Mouse (Mus musculus) embryonic facial prominence, embryonic 11.5 days (tissue): ENCODE data around the gene Pxn. TPM values are rescaled to one million over a fixed set of nuclear protein-coding genes. Genes with fewer than 3 reads are reported as not detected.

Experiments used
- ATAC-seq: fragments of 200-750 bp; cut with Nextera tagmentation; replicated peaks from 2 replicates; pipeline ENCODE4 v1.8.0; 2017; ENCODE audit warnings: low read depth; ENCODE audit not compliant: insufficient number of reproducible peaks, low FRiP score, low TSS enrichment
- DNase-seq: peaks from one replicate; pipeline ENCODE4 v3.0.0-alpha.2; 2015; ENCODE audit warnings: low spot score
- H3K27ac ChIP-seq: fragments of 300-500 bp; sonication (generic); replicated peaks from 2 replicates; pipeline ENCODE4 v1.5.1; 2014; ENCODE audit warnings: mild to moderate bottlenecking, low read depth, low read length, control low read depth
- H3K27me3 ChIP-seq: fragments of 300-500 bp; sonication (generic); 2 replicates; pipeline ENCODE4 v1.6.1; 2014; ENCODE audit warnings: mild to moderate bottlenecking, low read length, moderate library complexity, mixed read lengths; ENCODE audit not compliant: control insufficient read depth, insufficient read depth
- H3K36me3 ChIP-seq: fragments of 300-500 bp; sonication (generic); replicated peaks from 2 replicates; pipeline ENCODE4 v1.6.1; 2014; ENCODE audit warnings: low read depth, mild to moderate bottlenecking, low read length, moderate library complexity, mixed read lengths; ENCODE audit not compliant: control insufficient read depth, insufficient read depth
- H3K4me1 ChIP-seq: fragments of 300-500 bp; sonication (generic); 2 replicates; pipeline ENCODE4 v1.6.1; 2014; ENCODE audit warnings: low read length, mixed read lengths; ENCODE audit not compliant: control insufficient read depth, insufficient read depth
- H3K4me2 ChIP-seq: fragments of 300-500 bp; sonication (generic); 2 replicates; pipeline ENCODE4 v1.6.1; 2014; ENCODE audit warnings: low read depth, mild to moderate bottlenecking, control low read depth, low read length, moderate library complexity
- H3K4me3 ChIP-seq: fragments of 300-500 bp; sonication (generic); 2 replicates; pipeline ENCODE4 v1.5.1; 2014; ENCODE audit warnings: low read depth, low read length, control low read depth
- H3K9ac ChIP-seq: fragments of 300-500 bp; sonication (generic); replicated peaks from 2 replicates; pipeline ENCODE4 v1.6.1; 2014; ENCODE audit warnings: mild to moderate bottlenecking, control low read depth, low read length
- H3K9me3 ChIP-seq: fragments of 300-500 bp; sonication (generic); replicated peaks from 2 replicates; pipeline ENCODE4 v1.6.1; 2016; ENCODE audit warnings: mild to moderate bottlenecking, low read length, inconsistent platforms, mixed read lengths; ENCODE audit not compliant: control insufficient read depth
- WGBS: fragments of 180-500 bp; shearing (Covaris S2); extraction: QIAGEN DNeasy Blood & Tissue Kit; methylation state at CpG from one replicate; pipeline ENCODE4 v1.1.7; 2014; 5-methylcytosine and 5-hydroxymethylcytosine counted together
- polyA plus RNA-seq: library from polyadenylated mRNA; unstranded; fragments of >200 nt; fragmentation: Nextera tagmentation; extraction: Ambion mirVana; gene quantifications from 2 replicates; pipeline ENCODE4 v1.2.1, GENCODE M21; 2014

The Pxn gene
- polyA plus RNA-seq, 1 experiment from 2014 or later: 12.9 TPM

DNA sequence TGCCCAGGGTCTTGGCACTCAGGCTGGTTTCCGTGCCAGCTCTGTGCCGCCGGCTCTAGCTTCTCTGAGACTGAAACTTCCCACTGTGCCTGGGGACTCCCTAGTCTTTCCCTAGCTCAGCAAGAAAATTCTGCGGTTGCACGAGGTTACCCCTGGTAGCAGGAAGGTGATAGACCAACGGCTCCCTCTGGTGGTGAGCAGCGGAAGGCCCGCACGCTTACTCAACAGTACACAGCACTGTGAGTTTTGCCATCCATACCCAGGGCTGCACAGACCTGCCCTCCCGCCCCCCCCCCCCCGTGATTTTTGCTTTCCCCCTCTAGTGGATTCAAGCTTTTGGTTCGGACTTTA, 32.2 kb downstream of the Pxn start:
- Histone ChIP-seq H3K27ac (no peak overlapping the region), H3K36me3 (no peaks in the 10 kb centered on the region), H3K9ac (no peak overlapping the region), H3K27me3 (no peaks in the 10 kb centered on the region), H3K9me3 (no peaks in the 10 kb centered on the region), H3K4me1 (peaks cover 30% of the 10 kb centered on the region), H3K4me3 (no peak overlapping the region), H3K4me2 (no peak overlapping the region)
- under 1% methylated on average over 12 of the region's 12 CpGs for WGBS
- DNase-seq (peak; percentile 94), ATAC-seq (peak; percentile 76)

DNA sequence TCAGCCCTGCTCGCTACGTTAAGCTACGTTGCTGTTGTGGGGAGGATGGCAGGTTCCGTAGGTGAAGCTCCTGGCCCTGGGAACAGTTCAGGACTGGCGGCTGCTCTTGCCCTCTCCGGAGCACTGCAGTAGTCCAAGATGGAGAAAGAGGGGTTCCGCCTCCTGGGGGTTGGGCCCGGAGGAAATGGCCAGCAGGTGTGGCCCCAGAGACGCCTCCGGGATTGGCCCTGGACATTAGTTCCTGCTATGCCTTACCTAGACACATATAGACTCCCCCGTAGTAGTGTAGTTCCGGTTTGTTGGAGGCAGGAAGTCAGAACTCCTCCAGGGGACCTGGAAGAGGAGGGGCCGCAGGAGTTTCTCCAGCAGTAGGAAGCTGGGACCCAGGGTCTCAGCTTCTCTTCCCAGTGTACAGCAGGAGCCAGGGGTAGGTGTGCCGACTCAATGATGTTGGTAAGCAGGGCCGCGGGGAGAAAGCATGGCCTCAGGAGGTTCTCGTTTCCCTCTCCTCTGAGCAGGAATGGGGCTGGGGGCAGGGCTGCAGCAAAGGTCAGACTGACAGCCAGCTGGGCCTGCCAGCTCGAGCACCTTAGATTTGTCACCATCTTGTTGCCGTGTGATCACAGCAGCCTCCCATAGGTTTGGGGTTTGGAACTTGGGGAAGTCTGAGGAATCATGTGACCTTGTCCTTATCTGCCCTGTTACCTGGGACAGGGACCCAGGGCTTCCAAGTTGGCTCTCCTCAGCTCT, 36.3 kb downstream of the Pxn start:
- Histone ChIP-seq H3K4me2 (peak overlapping the region; percentile 13; the same call in 1 of the 2 replicates), H3K9me3 (no peaks in the 10 kb centered on the region), H3K9ac (no peak overlapping the region), H3K4me3 (no peak overlapping the region), H3K4me1 (peaks cover 20% of the 10 kb centered on the region), H3K27me3 (no peaks in the 10 kb centered on the region), H3K36me3 (no peaks in the 10 kb centered on the region), H3K27ac (peak overlapping the region; percentile 35)
- ATAC-seq (no peak), DNase-seq (no peak)
- WGBS: 47% methylated on average over 19 of the region's 19 CpGs

DNA sequence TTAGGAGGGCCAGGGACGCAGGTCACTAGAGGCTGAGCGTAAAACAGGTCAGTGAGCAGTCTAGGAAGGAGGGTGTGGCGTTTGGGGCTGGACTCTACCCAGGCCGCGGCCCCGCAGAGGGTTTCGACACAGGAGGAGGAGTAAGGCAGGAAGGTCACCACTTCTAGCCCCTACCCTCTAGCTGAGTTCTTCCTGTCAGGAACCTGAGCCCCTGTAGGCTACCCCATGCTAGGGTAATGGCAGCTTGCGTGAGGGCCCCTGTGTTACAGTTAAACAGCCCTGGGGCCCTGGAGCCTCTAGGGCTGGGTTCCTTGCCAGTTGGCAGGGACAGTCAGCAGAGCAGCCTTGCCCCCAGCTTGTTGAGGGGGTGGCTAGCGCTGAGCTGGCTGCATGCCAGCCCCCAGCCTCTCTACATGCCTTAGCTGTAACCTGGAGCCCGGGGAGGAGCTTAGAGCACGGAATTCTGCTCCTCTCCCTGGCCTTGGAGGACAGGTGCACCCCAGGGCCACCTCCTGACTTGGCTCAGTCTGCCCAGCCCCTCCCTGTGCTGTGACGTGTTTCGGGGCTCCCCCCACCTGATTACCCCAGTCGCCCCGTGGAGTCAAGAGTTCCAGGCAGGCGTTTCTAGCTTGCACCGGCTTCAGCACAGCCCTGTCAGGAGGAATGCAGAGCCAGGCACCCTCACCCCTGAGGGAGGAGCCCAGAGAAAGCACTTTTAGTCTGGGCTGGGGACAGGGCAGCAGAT, 37.2 kb downstream of the Pxn start:
- WGBS: 48% methylated on average over 17 of the region's 17 CpGs
- Histone ChIP-seq H3K36me3 (no peaks in the 10 kb centered on the region), H3K27me3 (no peaks in the 10 kb centered on the region), H3K27ac (no peak overlapping the region; the same call in 1 of the 2 replicates), H3K4me2 (no peak overlapping the region), H3K4me1 (peaks cover 20% of the 10 kb centered on the region), H3K9me3 (no peaks in the 10 kb centered on the region), H3K4me3 (no peak overlapping the region), H3K9ac (no peak overlapping the region)
- no peak for DNase-seq
- ATAC-seq: peak; percentile 39; the same call in 1 of the 2 replicates

DNA sequence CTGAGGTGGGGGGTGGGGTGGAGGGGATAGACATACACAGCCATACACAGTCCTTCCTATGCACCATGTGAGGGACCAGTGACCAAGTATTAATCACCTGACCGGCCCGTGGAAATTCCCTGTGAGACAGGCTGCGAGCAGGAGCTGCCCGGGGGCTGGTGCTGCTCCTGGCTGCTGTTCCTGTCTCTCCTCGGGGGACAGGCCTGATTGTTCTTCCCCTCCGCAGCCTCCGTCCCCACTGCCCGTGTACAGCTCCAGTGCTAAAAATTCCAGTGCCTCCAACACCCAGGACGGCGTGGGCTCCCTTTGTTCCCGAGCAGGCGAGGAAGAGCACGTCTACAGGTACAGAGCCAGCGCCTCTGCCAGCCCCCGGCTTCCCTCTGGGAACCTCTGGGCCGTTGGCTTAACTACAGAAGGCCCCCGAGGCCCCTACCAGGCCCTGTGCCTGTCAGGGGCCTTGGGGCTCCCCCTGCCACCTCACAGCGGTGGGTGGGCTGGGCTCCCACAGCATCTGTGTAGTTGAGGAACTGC, 38.2 kb downstream of the Pxn start:
- peaks cover 20% of the 10 kb centered on the region for H3K4me1 ChIP-seq
- peak overlapping the region; percentile 28; the same call in 1 of the 2 replicates for H3K9ac ChIP-seq
- no peaks in the 10 kb centered on the region for H3K9me3 ChIP-seq
- H3K27me3 ChIP-seq: no peaks in the 10 kb centered on the region
- no peak for ATAC-seq
- DNase-seq: no peak
- WGBS: 51% methylated on average over 18 of the region's 18 CpGs
- H3K36me3 ChIP-seq: no peaks in the 10 kb centered on the region
- H3K4me2 ChIP-seq: no peak overlapping the region
- H3K27ac ChIP-seq: 0 out of 2 replicates have a peak overlapping the region, but pooled peaks have one; percentile 7
- no peak overlapping the region for H3K4me3 ChIP-seq

DNA sequence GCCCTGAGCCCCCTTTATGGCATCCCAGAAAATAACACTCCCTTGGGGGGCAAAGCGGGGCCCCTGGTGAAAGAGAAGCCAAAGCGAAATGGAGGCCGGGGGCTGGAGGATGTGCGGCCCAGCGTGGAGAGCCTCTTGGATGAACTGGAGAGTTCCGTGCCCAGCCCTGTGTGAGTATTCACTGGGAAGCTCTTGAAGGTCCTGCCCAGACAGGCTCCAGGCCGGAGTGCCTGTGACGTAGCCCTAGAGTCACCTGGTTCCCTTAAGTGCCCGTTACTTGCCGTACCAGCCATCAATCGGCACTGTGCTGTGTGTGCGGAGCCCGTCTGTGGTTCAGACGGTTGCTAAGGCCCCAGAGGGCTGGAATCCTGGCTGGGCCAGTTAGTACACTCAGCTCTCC, 39.2 kb downstream of the Pxn start:
- Histone ChIP-seq H3K9ac (no peak overlapping the region), H3K36me3 (no peaks in the 10 kb centered on the region), H3K9me3 (no peaks in the 10 kb centered on the region), H3K27ac (no peak overlapping the region), H3K4me3 (no peak overlapping the region), H3K4me2 (no peak overlapping the region), H3K27me3 (no peaks in the 10 kb centered on the region), H3K4me1 (peaks cover 20% of the 10 kb centered on the region)
- WGBS: 85% methylated on average over 14 of the region's 14 CpGs
- ATAC-seq: no peak
- DNase-seq: no peak

DNA sequence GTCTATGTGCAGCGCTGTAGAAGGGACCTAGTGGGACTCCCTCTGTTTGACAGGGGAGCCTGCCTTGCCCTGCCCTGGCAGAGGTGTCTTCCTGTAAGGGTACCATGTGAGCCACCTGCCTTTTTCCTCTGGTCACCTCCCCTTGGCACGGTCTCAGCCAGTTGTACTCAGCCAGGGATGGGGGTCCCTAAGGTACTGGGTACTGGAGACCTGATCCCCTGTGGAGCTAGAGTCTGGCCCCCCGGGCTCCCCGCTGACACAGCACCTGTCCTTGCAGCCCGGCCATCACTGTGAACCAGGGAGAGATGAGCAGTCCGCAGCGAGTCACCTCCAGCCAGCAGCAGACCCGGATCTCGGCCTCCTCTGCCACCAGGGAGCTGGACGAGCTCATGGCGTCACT, 40.1 kb downstream of the Pxn start:
- no peak overlapping the region for H3K9ac ChIP-seq
- H3K4me3 ChIP-seq: no peak overlapping the region
- H3K36me3 ChIP-seq: no peaks in the 10 kb centered on the region
- ATAC-seq (no peak; the same call in 1 of the 2 replicates), DNase-seq (no peak)
- H3K27me3 ChIP-seq: no peaks in the 10 kb centered on the region
- H3K4me1 ChIP-seq: peaks cover 20% of the 10 kb centered on the region
- no peak overlapping the region for H3K4me2 ChIP-seq
- no peaks in the 10 kb centered on the region for H3K9me3 ChIP-seq
- WGBS: 42% methylated on average over 11 of the region's 11 CpGs
- no peak overlapping the region for H3K27ac ChIP-seq

DNA sequence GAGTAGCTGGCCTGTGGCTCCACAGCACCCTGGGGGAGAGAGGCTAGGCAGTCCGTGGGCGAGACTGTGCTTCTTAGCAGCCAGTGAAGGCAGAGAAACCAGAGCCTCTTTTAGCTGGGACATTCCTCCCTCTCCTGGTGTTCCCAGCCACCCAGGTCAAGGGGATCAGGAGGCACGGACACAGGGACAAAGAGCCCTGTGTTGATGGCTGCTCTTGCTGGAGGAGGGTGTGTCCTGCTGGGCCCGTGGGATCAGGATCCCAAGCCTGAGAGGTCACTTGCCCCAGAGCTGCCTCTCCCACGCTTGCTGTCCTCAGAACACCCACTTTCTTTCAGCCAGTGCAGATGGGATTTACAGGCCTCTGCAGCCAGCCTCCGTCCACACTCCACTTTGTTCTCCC, 40.5 kb downstream of the Pxn start:
- Histone ChIP-seq H3K36me3 (no peaks in the 10 kb centered on the region), H3K9me3 (no peaks in the 10 kb centered on the region), H3K4me3 (no peak overlapping the region), H3K27me3 (no peaks in the 10 kb centered on the region), H3K4me1 (peaks cover 20% of the 10 kb centered on the region), H3K4me2 (no peak overlapping the region), H3K9ac (0 out of 2 replicates have a peak overlapping the region, but pooled peaks have one; percentile 19), H3K27ac (no peak overlapping the region; the same call in 1 of the 2 replicates)
- DNase-seq (no peak), ATAC-seq (no peak; the same call in 1 of the 2 replicates)
- WGBS: 23% methylated on average over 6 of the region's 6 CpGs

DNA sequence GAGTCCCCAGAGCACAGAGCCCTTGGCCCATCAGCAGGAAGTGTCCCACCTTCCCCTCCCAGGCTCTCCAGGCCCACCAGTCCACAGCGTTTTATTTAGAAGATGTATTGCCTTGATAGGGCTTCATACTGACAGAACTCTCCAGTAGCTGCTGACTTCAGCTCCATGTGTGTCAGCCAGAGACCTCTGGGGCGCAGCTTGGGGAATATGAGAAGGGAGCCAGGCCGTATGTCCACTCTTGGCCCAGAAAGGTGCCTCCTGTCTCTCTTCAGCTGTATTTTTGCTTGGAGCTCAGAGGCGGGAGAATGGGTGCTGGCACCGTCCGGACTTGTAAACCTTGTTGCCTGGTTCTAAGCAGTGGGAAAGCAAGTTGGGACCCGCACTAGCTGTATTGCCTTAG, 40.9 kb downstream of the Pxn start:
- no peak for DNase-seq
- no peaks in the 10 kb centered on the region for H3K9me3 ChIP-seq
- H3K4me2 ChIP-seq: no peak overlapping the region
- H3K36me3 ChIP-seq: no peaks in the 10 kb centered on the region
- peaks cover 18% of the 10 kb centered on the region for H3K4me1 ChIP-seq
- no peak overlapping the region for H3K9ac ChIP-seq
- WGBS: 65% methylated on average over 7 of the region's 7 CpGs
- H3K27me3 ChIP-seq: no peaks in the 10 kb centered on the region
- no peak overlapping the region; the same call in 1 of the 2 replicates for H3K27ac ChIP-seq
- no peak for ATAC-seq
- no peak overlapping the region for H3K4me3 ChIP-seq
